Mouse (Mus musculus) midbrain, embryonic 15.5 days (tissue): ENCODE measurements around the gene Tex16. TPM values are rescaled to one million over a fixed set of nuclear protein-coding genes. Genes with fewer than 3 reads are reported as not detected.

Source experiments
- ATAC-seq: fragments of 200-750 bp; cut with Nextera tagmentation; replicated peaks from 2 replicates; pipeline ENCODE4 v1.8.0; 2017; ENCODE audit warnings: moderate TSS enrichment
- H3K27ac ChIP-seq: fragments of 300-500 bp; sonication (generic); 2 replicates; pipeline ENCODE4 v1.5.1; 2015; ENCODE audit warnings: mild to moderate bottlenecking, inconsistent platforms
- H3K27me3 ChIP-seq: fragments of 300-500 bp; sonication (generic); replicated peaks from 2 replicates; pipeline ENCODE4 v1.6.1; 2015; ENCODE audit warnings: inconsistent platforms
- H3K36me3 ChIP-seq: fragments of 300-500 bp; sonication (generic); replicated peaks from 2 replicates; pipeline ENCODE4 v1.6.1; 2015; ENCODE audit warnings: inconsistent platforms
- H3K4me1 ChIP-seq: fragments of 300-500 bp; sonication (generic); 2 replicates; pipeline ENCODE4 v1.6.1; 2015; ENCODE audit warnings: inconsistent platforms
- H3K4me2 ChIP-seq: fragments of 300-500 bp; sonication (generic); 2 replicates; pipeline ENCODE4 v1.6.1; 2015; ENCODE audit warnings: inconsistent platforms, mild to moderate bottlenecking, moderate library complexity
- H3K4me3 ChIP-seq: fragments of 300-500 bp; sonication (generic); 2 replicates; pipeline ENCODE4 v1.5.1; 2015; ENCODE audit warnings: mild to moderate bottlenecking, inconsistent platforms
- H3K9ac ChIP-seq: fragments of 300-500 bp; sonication (generic); 2 replicates; pipeline ENCODE4 v1.6.1; 2015; ENCODE audit warnings: mild to moderate bottlenecking, inconsistent platforms
- H3K9me3 ChIP-seq: fragments of 300-500 bp; sonication (generic); 2 replicates; pipeline ENCODE4 v1.6.1; 2016; ENCODE audit warnings: inconsistent platforms
- WGBS: fragments of 180-500 bp; shearing (Covaris S2); methylation state at CpG from one replicate; pipeline ENCODE4 v1.1.7; 2015; ENCODE audit warnings: mixed read lengths; 5-methylcytosine and 5-hydroxymethylcytosine counted together
- polyA plus RNA-seq: library from polyadenylated mRNA; unstranded; fragments of >200 nt; fragmentation: Nextera tagmentation; extraction: Ambion mirVana; gene quantifications from 2 replicates; pipeline ENCODE4 v1.2.1, GENCODE M21; 2015

Tex16 gene
- polyA plus RNA-seq = 0.37 and 0.97 TPM in 2 replicates

GRCm38 (mm10) chrX:112010707-112011106 is at the start of gene Tex16:
TSS of gene Tex16 (plus strand) at chrX:112011007.
- Histone ChIP-seq H3K9ac (no peak within 1 kb of the TSS), H3K36me3 (no peaks in the 10 kb centered on the region), H3K4me2 (no peak within 1 kb of the TSS), H3K9me3 (no peaks in the 10 kb centered on the region), H3K4me3 (no peak within 1 kb of the TSS), H3K27ac (no peak within 1 kb of the TSS), H3K27me3 (no peaks in the 10 kb centered on the region), H3K4me1 (no peaks in the 10 kb centered on the region)
- no peak for ATAC-seq

DNA sequence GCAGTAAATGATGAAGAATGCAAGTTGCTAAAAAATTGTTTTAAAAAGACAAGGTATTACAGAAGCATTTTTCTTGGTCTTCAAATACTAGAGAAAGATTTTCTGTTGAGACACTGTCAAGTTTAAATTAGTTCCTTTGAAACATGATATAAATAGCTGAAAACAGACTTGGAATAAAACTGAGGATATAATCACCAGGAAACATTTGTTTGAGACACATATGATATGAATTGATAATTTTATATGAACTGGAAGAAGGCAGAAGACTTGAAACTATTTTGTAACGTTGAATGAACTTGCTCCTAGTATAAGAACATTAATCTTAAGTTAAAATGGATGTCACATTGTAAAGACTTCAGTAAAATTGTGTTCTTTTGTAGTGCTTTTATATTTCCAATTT is 11.1 kb upstream of the Tex16 start:
- no peak for ATAC-seq
- WGBS = 42% methylated on average over 1 of the region's 1 CpGs

More for the DNA sequence above, 11.1 kb upstream of the Tex16 start:
- H3K9ac ChIP-seq = no peak overlapping the region
- H3K4me3 ChIP-seq = no peak overlapping the region
- H3K27ac ChIP-seq = no peak overlapping the region
- no peaks in the 10 kb centered on the region for H3K36me3 ChIP-seq
- no peak overlapping the region for H3K4me2 ChIP-seq
- no peaks in the 10 kb centered on the region for H3K9me3 ChIP-seq
- H3K27me3 ChIP-seq = no peaks in the 10 kb centered on the region
- no peaks in the 10 kb centered on the region for H3K4me1 ChIP-seq

Other genes with a start within 250 kb of the Tex16 start
- gene Gm45194, start 119.6 kb upstream of the Tex16 start, polyA plus RNA-seq = 0.36 and 0.45 TPM in 2 replicates
- gene 4933403O08Rik, start 228.0 kb downstream of the Tex16 start, polyA plus RNA-seq = 0.23 TPM in 1 of 2 replicates, not detected in the other